Mouse (Mus musculus): ENCODE measurements around the gene Etnppl. TPM values are rescaled to one million over a fixed set of nuclear protein-coding genes. Genes with fewer than 3 reads are reported as not detected.

Gene Etnppl
- total and polyA plus RNA-seq, 3 experiments = not detected

DNA sequence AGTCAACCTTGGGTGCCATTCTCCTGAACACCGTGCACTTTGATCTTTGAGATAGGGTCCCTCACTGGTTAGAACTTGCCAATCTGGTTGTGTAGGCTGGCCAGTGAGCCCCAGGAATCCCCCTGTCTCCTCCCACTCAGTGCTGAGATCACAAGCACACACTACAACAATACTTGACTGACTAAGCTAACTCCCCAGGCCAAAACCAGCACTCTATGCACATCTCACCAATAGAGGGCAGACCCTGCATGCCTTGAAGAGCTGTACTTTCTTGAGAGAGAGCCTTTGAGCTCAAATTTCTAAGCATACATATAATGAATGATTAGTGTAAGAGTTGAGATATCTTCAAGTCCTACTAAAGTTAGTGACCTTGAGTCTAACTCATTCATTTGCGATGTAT, 9.3 kb upstream of the Etnppl start:
- no peaks in the 10 kb centered on the region for H3K79me2 ChIP-seq (ENCODE audit: control insufficient read depth, insufficient read depth, low read length, poor library complexity)
- no peaks in the 10 kb centered on the region for H3K9me3 ChIP-seq (replicated peaks; ENCODE audit: insufficient read depth, low read length)
- no peaks in the 10 kb centered on the region for H3K4me1 ChIP-seq (ENCODE audit: control insufficient read depth in 1 of 2, insufficient read depth in 2 of 2, low read length in 2 of 2)
- H3K4me3 ChIP-seq (ENCODE audit: control insufficient read depth in 1 of 2, insufficient read depth in 1 of 2, low read depth in 2 of 2, low read length in 2 of 2) = no peak overlapping the region
- TF ChIP-seq MAZ (IDR thresholded peaks at IDR 0.05; ENCODE audit: low read depth, low read length) = no peak
- no peak for TF ChIP-seq RAD21 (IDR thresholded peaks at IDR 0.05; ENCODE audit: low read depth, low read length)
- TF ChIP-seq POLR2A (IDR thresholded peaks at IDR 0.05; ENCODE audit: control insufficient read depth in 1 of 2, insufficient read depth in 1 of 2, low read depth in 1 of 2, low read length in 2 of 2, poor library complexity in 1 of 2) = no peak
- TF ChIP-seq ZKSCAN1 (IDR thresholded peaks at IDR 0.05; ENCODE audit: low read depth, low read length) = no peak
- no peak for TF ChIP-seq TCF12 (IDR thresholded peaks at IDR 0.05; ENCODE audit: low read depth, low read length)
- TF ChIP-seq GATA1 (IDR thresholded peaks at IDR 0.05; ENCODE audit: low read depth, low read length) = no peak
- no peak for TF ChIP-seq NELFE (IDR thresholded peaks at IDR 0.05; ENCODE audit: low read depth, low read length)
- TF ChIP-seq ZC3H11A (IDR thresholded peaks at IDR 0.05; ENCODE audit: low read depth, low read length) = no peak
- no peak for TF ChIP-seq ZNF384 (IDR thresholded peaks at IDR 0.05; ENCODE audit: low read depth, low read length)
- TF ChIP-seq CHD1 (IDR thresholded peaks at IDR 0.05; ENCODE audit: low read depth, low read length) = no peak
- TF ChIP-seq POLR2AphosphoS2 (IDR thresholded peaks at IDR 0.05; ENCODE audit: low read length) = no peak
- no peak for TF ChIP-seq KAT2A (conservative IDR thresholded peaks at IDR 0.05; ENCODE audit: low read depth, low read length)
- no peak for TF ChIP-seq MEF2A (IDR thresholded peaks at IDR 0.05; ENCODE audit: extremely low read depth, insufficient replicate concordance, low read depth, low read length, poor library complexity, severe bottlenecking)
- TF ChIP-seq SIN3A (IDR thresholded peaks at IDR 0.05; ENCODE audit: low read length) = no peak
- no peak for TF ChIP-seq HCFC1 (IDR thresholded peaks at IDR 0.05; ENCODE audit: low read depth, low read length)
- no peak for TF ChIP-seq MAFK (IDR thresholded peaks at IDR 0.05; ENCODE audit: borderline replicate concordance, low read depth, low read length)
- no peak for TF ChIP-seq ZMIZ1 (IDR thresholded peaks at IDR 0.05; ENCODE audit: low read depth, low read length)
- no peak for TF ChIP-seq CTCF (IDR thresholded peaks at IDR 0.05 in 2 of 3, conservative IDR thresholded peaks at IDR 0.05 in 1 of 3; ENCODE audit: control insufficient read depth in 1 of 3, insufficient read depth in 1 of 3, low read depth in 2 of 3, low read length in 3 of 3, poor library complexity in 1 of 3, severe bottlenecking in 1 of 3)
- TF ChIP-seq JUND (IDR thresholded peaks at IDR 0.05; ENCODE audit: low read depth, low read length) = no peak
- no peaks in the 10 kb centered on the region for H3K36me3 ChIP-seq (ENCODE audit: control insufficient read depth in 1 of 2, insufficient read depth in 2 of 2, low read length in 2 of 2)
- no peak for DNase-seq (ENCODE audit: low read depth, low spot score)
- no peak overlapping the region for H3K9ac ChIP-seq (ENCODE audit: control insufficient read depth, low read depth, low read length, poor library complexity, severe bottlenecking)
- no peak overlapping the region for H3K27ac ChIP-seq (ENCODE audit: control insufficient read depth, low read depth, low read length)
- no peaks in the 10 kb centered on the region for H3K27me3 ChIP-seq (ENCODE audit: control insufficient read depth in 1 of 2, insufficient read depth in 2 of 2, low read length in 2 of 2)

DNA sequence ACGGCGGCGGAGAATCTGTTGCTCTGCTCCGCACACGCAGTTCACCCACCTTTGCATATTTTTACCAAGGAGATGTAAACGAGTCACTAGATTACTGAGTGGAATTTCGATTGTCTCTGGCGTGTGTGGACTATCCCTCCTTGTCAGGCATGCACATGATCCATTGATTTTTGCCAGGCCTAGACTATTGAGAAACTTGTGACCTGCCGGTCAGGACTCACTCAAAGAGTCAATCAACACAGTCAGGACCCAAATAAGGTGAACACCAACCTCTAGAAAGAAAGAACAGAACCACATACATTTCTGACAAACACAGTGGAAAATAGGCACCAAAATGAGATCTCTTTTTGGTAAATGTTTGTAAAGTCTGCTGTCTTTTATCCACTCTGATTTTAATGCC, 2.8 kb upstream of the Etnppl start:
- no peak overlapping the region for H3K4me3 ChIP-seq (ENCODE audit: control insufficient read depth in 1 of 2, insufficient read depth in 1 of 2, low read depth in 2 of 2, low read length in 2 of 2)
- no peak overlapping the region for H3K9ac ChIP-seq (ENCODE audit: control insufficient read depth, low read depth, low read length, poor library complexity, severe bottlenecking)
- H3K4me1 ChIP-seq (ENCODE audit: control insufficient read depth in 1 of 2, insufficient read depth in 2 of 2, low read length in 2 of 2) = no peaks in the 10 kb centered on the region
- DNase-seq (ENCODE audit: low read depth, low spot score) = no peak
- no peaks in the 10 kb centered on the region for H3K36me3 ChIP-seq (ENCODE audit: control insufficient read depth in 1 of 2, insufficient read depth in 2 of 2, low read length in 2 of 2)
- no peaks in the 10 kb centered on the region for H3K79me2 ChIP-seq (ENCODE audit: control insufficient read depth, insufficient read depth, low read length, poor library complexity)
- no peaks in the 10 kb centered on the region for H3K9me3 ChIP-seq (replicated peaks; ENCODE audit: insufficient read depth, low read length)
- no peak for TF ChIP-seq MYB (IDR thresholded peaks at IDR 0.05; ENCODE audit: low read depth, low read length)
- TF ChIP-seq ZKSCAN1 (IDR thresholded peaks at IDR 0.05; ENCODE audit: low read depth, low read length) = no peak
- TF ChIP-seq USF2 (IDR thresholded peaks at IDR 0.05; ENCODE audit: borderline replicate concordance in 1 of 2, insufficient read depth in 1 of 2, low read depth in 1 of 2, low read length in 2 of 2) = no peak
- no peak for TF ChIP-seq ZC3H11A (IDR thresholded peaks at IDR 0.05; ENCODE audit: low read depth, low read length)
- TF ChIP-seq TBP (IDR thresholded peaks at IDR 0.05; ENCODE audit: low read depth, low read length) = no peak
- no peak for TF ChIP-seq JUND (IDR thresholded peaks at IDR 0.05; ENCODE audit: low read depth, low read length)
- no peak for TF ChIP-seq NELFE (IDR thresholded peaks at IDR 0.05; ENCODE audit: low read depth, low read length)
- no peak for TF ChIP-seq EP300 (IDR thresholded peaks at IDR 0.05; ENCODE audit: low read depth in 1 of 2, low read length in 2 of 2)
- no peak overlapping the region for H3K27ac ChIP-seq (ENCODE audit: control insufficient read depth, low read depth, low read length)
- no peaks in the 10 kb centered on the region for H3K27me3 ChIP-seq (ENCODE audit: control insufficient read depth in 1 of 2, insufficient read depth in 2 of 2, low read length in 2 of 2)
